Mouse (Mus musculus): ENCODE measurements around the gene Cadps2.

DNA sequence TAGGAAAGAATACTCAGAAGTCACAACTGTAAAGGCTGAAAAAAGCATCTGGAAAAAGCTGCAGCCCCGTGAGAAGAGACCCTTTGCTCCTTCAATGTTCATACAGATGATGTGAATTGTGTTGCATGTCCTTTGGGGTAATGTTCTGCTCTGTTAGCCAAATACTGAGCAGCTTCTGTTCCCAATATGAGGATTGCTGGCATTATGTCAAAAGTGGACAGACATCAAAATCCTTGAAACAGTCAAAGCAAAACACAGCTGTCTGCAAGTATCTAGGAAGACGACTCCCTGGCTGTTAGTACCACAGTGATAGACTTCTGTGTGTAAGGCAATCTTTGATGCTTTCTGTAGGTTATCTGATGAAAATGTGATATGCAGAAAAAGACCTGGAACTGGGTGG lies 367.4 kb downstream of the Cadps2 start:
- TF ChIP-seq POLR2A (IDR thresholded peaks at IDR 0.05; ENCODE audit: insufficient read depth, low read depth, low read length) (no peak), CTCF (IDR thresholded peaks at IDR 0.05; ENCODE audit: insufficient read depth, low read depth, low read length) (no peak)

Data from olfactory bulb, adult 2 months (tissue).